Mouse (Mus musculus) MEL (cell line): ENCODE data around the gene Rpl37a. TPM values are rescaled to one million over a fixed set of nuclear protein-coding genes. Genes with fewer than 3 reads are reported as not detected.

ENCODE experiments used
- DNase-seq: peaks from one replicate; pipeline ENCODE4 v3.0.0; 2011; ENCODE audit warnings: low read depth, low spot score
- H3K27ac ChIP-seq: 2 replicates; pipeline ENCODE4 v1.5.1; 2012; ENCODE audit warnings: low read depth, mild to moderate bottlenecking, control low read depth, low read length, moderate library complexity; ENCODE audit not compliant: control insufficient read depth
- H3K27me3 ChIP-seq, 2 experiments: fragments of 150-350 bp in 1 of 2; sonication (generic) in 1 of 2; 2 replicates each; pipeline ENCODE4 v1.6.1; 2012; ENCODE audit warnings: low read length in 2 of 2, mild to moderate bottlenecking in 2 of 2, improper control_type of control experiment in 1 of 2, moderate library complexity in 1 of 2; ENCODE audit not compliant: insufficient read depth in 2 of 2, control insufficient read depth in 1 of 2
- H3K36me3 ChIP-seq, 2 experiments: 2 replicates each; pipeline ENCODE4 v1.6.1; 2012 to 2014; ENCODE audit warnings: low read length in 2 of 2, improper control_type of control experiment in 1 of 2, inconsistent platforms in 1 of 2, mild to moderate bottlenecking in 1 of 2; ENCODE audit not compliant: insufficient read depth in 2 of 2, control insufficient read depth in 1 of 2
- H3K4me1 ChIP-seq, 2 experiments: fragments of 150-350 bp in 1 of 2; sonication (generic) in 1 of 2; 2 replicates each; pipeline ENCODE4 v1.6.1; 2012; ENCODE audit warnings: low read length in 2 of 2, improper control_type of control experiment in 1 of 2, mild to moderate bottlenecking in 1 of 2; ENCODE audit not compliant: insufficient read depth in 2 of 2, control insufficient read depth in 1 of 2
- H3K4me3 ChIP-seq, 2 experiments: fragments of 150-350 bp in 1 of 2; sonication (generic) in 1 of 2; 2 replicates each; pipeline ENCODE4 v1.5.1; 2012; ENCODE audit warnings: low read depth in 2 of 2, low read length in 2 of 2, mild to moderate bottlenecking in 2 of 2, moderate library complexity in 2 of 2, control low read depth in 1 of 2, improper control_type of control experiment in 1 of 2; ENCODE audit not compliant: control insufficient read depth in 1 of 2, insufficient read depth in 1 of 2
- H3K79me2 ChIP-seq: 2 replicates; pipeline ENCODE4 v1.6.1; 2012; ENCODE audit warnings: mild to moderate bottlenecking, low read length, moderate library complexity; ENCODE audit not compliant: control insufficient read depth, poor library complexity, insufficient read depth
- H3K9ac ChIP-seq: 2 replicates; pipeline ENCODE4 v1.6.1; 2012; ENCODE audit warnings: low read depth, mild to moderate bottlenecking, control low read depth, low read length, moderate library complexity; ENCODE audit not compliant: control insufficient read depth, poor library complexity, severe bottlenecking
- H3K9me3 ChIP-seq: fragments of 150-350 bp; sonication (generic); replicated peaks from 2 replicates; pipeline ENCODE4 v1.6.1; 2012; ENCODE audit warnings: mild to moderate bottlenecking, low read length, improper control_type of control experiment, moderate library complexity; ENCODE audit not compliant: insufficient read depth
- E2F4 ChIP-seq: IDR thresholded peaks from 2 replicates; pipeline ENCODE4 v1.6.1; 2011; ENCODE audit warnings: low read depth, low read length, improper control_type of control experiment, borderline replicate concordance
- EP300 ChIP-seq, 2 experiments: IDR thresholded peaks; 2 replicates each; pipeline ENCODE4 v1.6.1; 2011; ENCODE audit warnings: improper control_type of control experiment in 2 of 2, low read length in 2 of 2, low read depth in 1 of 2, mild to moderate bottlenecking in 1 of 2
- ETS1 ChIP-seq: IDR thresholded peaks from 2 replicates; pipeline ENCODE4 v1.6.1; 2012; ENCODE audit warnings: low read depth, mild to moderate bottlenecking, inconsistent platforms, low read length, improper control_type of control experiment, moderate library complexity
- MXI1 ChIP-seq: IDR thresholded peaks from 2 replicates; pipeline ENCODE4 v1.6.1; 2011; ENCODE audit warnings: mild to moderate bottlenecking, low read depth, low read length, improper control_type of control experiment
- NELFE ChIP-seq: IDR thresholded peaks from 2 replicates; pipeline ENCODE4 v1.6.1; 2011; ENCODE audit warnings: low read depth, low read length, improper control_type of control experiment
- NRF1 ChIP-seq: IDR thresholded peaks from 2 replicates; pipeline ENCODE4 v1.6.1; 2014; ENCODE audit warnings: low read depth, mild to moderate bottlenecking, inconsistent platforms, low read length, improper control_type of control experiment, moderate library complexity; ENCODE audit not compliant: poor library complexity, insufficient read depth, severe bottlenecking
- POLR2A ChIP-seq, 2 experiments: IDR thresholded peaks; 2 replicates each; pipeline ENCODE4 v1.6.1; 2011 to 2012; ENCODE audit warnings: low read length in 2 of 2, mild to moderate bottlenecking in 2 of 2, control low read depth in 1 of 2, improper control_type of control experiment in 1 of 2, low read depth in 1 of 2, moderate library complexity in 1 of 2; ENCODE audit not compliant: control insufficient read depth in 1 of 2, insufficient read depth in 1 of 2, poor library complexity in 1 of 2
- RAD21 ChIP-seq: IDR thresholded peaks from 2 replicates; pipeline ENCODE4 v1.6.1; 2011; ENCODE audit warnings: mild to moderate bottlenecking, low read depth, low read length, improper control_type of control experiment
- SIN3A ChIP-seq: IDR thresholded peaks from 2 replicates; pipeline ENCODE4 v1.6.1; 2012; ENCODE audit warnings: low read length, improper control_type of control experiment, inconsistent platforms
- SMC3 ChIP-seq: IDR thresholded peaks from 2 replicates; pipeline ENCODE4 v1.6.1; 2011; ENCODE audit warnings: low read depth, low read length, improper control_type of control experiment
- USF2 ChIP-seq, 2 experiments: IDR thresholded peaks; 2 replicates each; pipeline ENCODE4 v1.6.1; 2011 to 2012; ENCODE audit warnings: improper control_type of control experiment in 2 of 2, low read length in 2 of 2, borderline replicate concordance in 1 of 2, inconsistent platforms in 1 of 2, low read depth in 1 of 2, mild to moderate bottlenecking in 1 of 2; ENCODE audit not compliant: insufficient read depth in 1 of 2
- ZNF384 ChIP-seq: IDR thresholded peaks from 2 replicates; pipeline ENCODE4 v1.6.1; 2012; ENCODE audit warnings: low read depth, mild to moderate bottlenecking, inconsistent platforms, low read length, improper control_type of control experiment
- polyA plus RNA-seq, 2 experiments: library from polyadenylated mRNA; stranded (reverse) in 1 of 2; unstranded in 1 of 2; fragments of >175 nt in 1 of 2; fragments of >200 nt in 1 of 2; gene quantifications; 2 replicates each; pipeline versions ENCODE4 v1.2.1 to v1.2.4; 2012; ENCODE audit warnings: low replicate concordance in 2 of 2, low read depth in 1 of 2; ENCODE audit not compliant: insufficient read length in 2 of 2, insufficient read depth in 1 of 2, missing spikeins in 1 of 2
- total RNA-seq: library from RNA; depleted of rRNA; stranded (reverse); fragments of 300-350 nt; gene quantifications from 2 replicates; pipeline ENCODE4 v1.2.3, GENCODE M21; 2012

Gene Rpl37a
- total and polyA plus RNA-seq, 3 experiments = 1,104 to 4,601 (median 2,623) TPM

- no peak for TF ChIP-seq E2F4
- TF ChIP-seq USF2 (IDR thresholded peaks at IDR 0.05; ENCODE audit: borderline replicate concordance in 1 of 2, insufficient read depth in 1 of 2, low read depth in 1 of 2, low read length in 2 of 2) = no peak
- TF ChIP-seq NRF1 = no peak
- TF ChIP-seq ZNF384 = no peak
- TF ChIP-seq MXI1 = no peak
- peak; percentile 37 to 79 for TF ChIP-seq EP300 (IDR thresholded peaks at IDR 0.05; ENCODE audit: low read depth in 1 of 2, low read length in 2 of 2)
- no peak for TF ChIP-seq NELFE
- TF ChIP-seq SMC3 = no peak
Observed at GRCm38 (mm10) chr1:72751371-72751781, 40.3 kb downstream of the Rpl37a start (continued).

- peaks cover 0 to 7% of the 10 kb centered on the region in 2 experiments; a peak in 2 of 4 replicates for H3K4me1 ChIP-seq
- H3K9ac ChIP-seq = no peak overlapping the region
- H3K4me3 ChIP-seq = no peak overlapping the region
- no peaks in the 10 kb centered on the region for H3K79me2 ChIP-seq
- no peak for TF ChIP-seq EP300 (IDR thresholded peaks at IDR 0.05; ENCODE audit: low read depth in 1 of 2, low read length in 2 of 2)
- TF ChIP-seq USF2 (IDR thresholded peaks at IDR 0.05; ENCODE audit: borderline replicate concordance in 1 of 2, insufficient read depth in 1 of 2, low read depth in 1 of 2, low read length in 2 of 2) = no peak
- TF ChIP-seq RAD21 = no peak
- TF ChIP-seq, all 39 proteins: peak for 0
- no peaks in the 10 kb centered on the region for H3K27me3 ChIP-seq
- H3K9me3 ChIP-seq = no peaks in the 10 kb centered on the region
- no peak overlapping the region for H3K27ac ChIP-seq
- no peaks in the 10 kb centered on the region for H3K36me3 ChIP-seq
- DNase-seq = no peak
Observed at GRCm38 (mm10) chr1:72753211-72753610, 42.1 kb downstream of the Rpl37a start.

- Histone ChIP-seq H3K9me3 (no peaks in the 10 kb centered on the region), H3K36me3 (no peaks in the 10 kb centered on the region)
- TF ChIP-seq ETS1 = no peak
- TF ChIP-seq SIN3A = no peak
- no peak for TF ChIP-seq MXI1
- no peak for TF ChIP-seq POLR2A (IDR thresholded peaks at IDR 0.05; ENCODE audit: control insufficient read depth in 1 of 2, insufficient read depth in 1 of 2, low read depth in 1 of 2, low read length in 2 of 2, poor library complexity in 1 of 2)
- TF ChIP-seq, all 39 proteins: peak for 0
- peaks cover 0 to 7% of the 10 kb centered on the region in 2 experiments; a peak in 2 of 4 replicates for H3K4me1 ChIP-seq
- H3K4me3 ChIP-seq = no peak overlapping the region
- no peak for DNase-seq
- no peaks in the 10 kb centered on the region for H3K27me3 ChIP-seq
- H3K9ac ChIP-seq = no peak overlapping the region
- no peak overlapping the region for H3K27ac ChIP-seq
- H3K79me2 ChIP-seq = no peaks in the 10 kb centered on the region
Observed at GRCm38 (mm10) chr1:72755227-72755626, 44.1 kb downstream of the Rpl37a start.
